Comparison of ENCODE assay signal across 17 mouse cellular contexts in the genomic region with DNA sequence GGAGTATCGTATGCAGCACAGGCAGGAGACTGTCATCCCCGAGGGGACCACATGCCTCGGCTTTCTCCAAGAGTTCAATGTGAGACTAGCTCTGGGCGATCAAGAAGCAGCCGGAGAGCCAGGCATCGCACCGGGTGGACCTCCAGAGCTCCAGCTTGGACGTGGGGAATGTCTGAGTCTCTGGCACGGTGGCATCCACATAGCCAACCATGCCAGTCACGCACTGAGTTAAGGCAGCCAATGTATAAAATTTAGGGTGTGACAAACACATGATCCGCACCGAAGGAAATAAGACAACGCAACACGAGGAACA. TPM values are rescaled to one million over a fixed set of nuclear protein-coding genes. Genes with fewer than 3 reads are reported as not detected.
DNase-seq lines count a peak whose midpoint lies in the region; ATAC-seq and TF ChIP-seq lines count a peak whose summit lies in the region.
"Had no signal": no experiment of that assay in that cellular context is flagged by ENCODE, and none has a peak within 500 bp of the region (broad histone marks: within the 10 kb centered on the region; RNA-seq: fewer than 3 reads in every experiment).

No protein-coding gene starts in this region.

- no peaks in the 10 kb centered on the region for H3K9me3 ChIP-seq in hindbrain, postnatal 0 days (ENCODE audit: low read length)
- no peaks in the 10 kb centered on the region for H3K9me3 ChIP-seq in hindbrain, embryonic 11.5 days (ENCODE audit: control insufficient read depth, low read length)
- H3K9me3 ChIP-seq: embryonic facial prominence, embryonic 13.5 days; forebrain, embryonic 12.5 days; forebrain, embryonic 15.5 days; G1E; hindbrain, embryonic 13.5 days had no signal

- TF ChIP-seq CTCF in hindbrain, postnatal 0 days (IDR thresholded peaks at IDR 0.05; ENCODE audit: low read depth) = no peak

- ATAC-seq in hindbrain, postnatal 0 days = no peak
- ATAC-seq in hindbrain, embryonic 11.5 days (ENCODE audit: low FRiP score) = no peak
- ATAC-seq: forebrain, embryonic 15.5 days; inflammation-experienced regulatory T-cells, adult 6 months; Patski had no signal

- peaks cover 59% of the 10 kb centered on the region for H3K4me1 ChIP-seq in hindbrain, postnatal 0 days (ENCODE audit: insufficient read depth, low read length)
- peaks cover 2% of the 10 kb centered on the region; the same call in 1 of the 2 replicates for H3K4me1 ChIP-seq in hindbrain, embryonic 11.5 days (replicated peaks; ENCODE audit: control insufficient read depth, insufficient read depth, low read length)

- H3K27ac ChIP-seq in hindbrain, postnatal 0 days = peak overlapping the region; percentile 51; the same call in 1 of the 2 replicates
- H3K27ac ChIP-seq in hindbrain, embryonic 11.5 days (ENCODE audit: low read depth, low read length) = no peak overlapping the region
- H3K27ac ChIP-seq: embryonic facial prominence, embryonic 13.5 days; forebrain, embryonic 12.5 days; forebrain, embryonic 15.5 days; hindbrain, embryonic 13.5 days had no signal

- intact Hi-C loops in left cerebral cortex, postnatal 4 days (cut with DNase I) = no loop called here
- intact Hi-C loops in left cerebral cortex, postnatal 25 days (cut with DNase I) = no loop called here

- DNase-seq in cerebellum, postnatal 10 days = peak; percentile 67
- no peak for DNase-seq in cerebellum, adult 9-10 months
- no peak for DNase-seq in hindbrain, postnatal 0 days (ENCODE audit: low spot score)
- no peak for DNase-seq in hindbrain, embryonic 11.5 days (ENCODE audit: low spot score)
- DNase-seq in left cerebral cortex, postnatal 4 days = peak; percentile 44
- no peak for DNase-seq in left cerebral cortex, postnatal 25 days (ENCODE audit: low spot score in 2 of 2)
- DNase-seq in lung, postnatal 10 days = peak; percentile 10
- no peak for DNase-seq in lung, postnatal 14 days

- no peaks in the 10 kb centered on the region for H3K27me3 ChIP-seq in hindbrain, postnatal 0 days (ENCODE audit: insufficient read depth, low read length)
- no peaks in the 10 kb centered on the region for H3K27me3 ChIP-seq in hindbrain, embryonic 11.5 days (ENCODE audit: control insufficient read depth, insufficient read depth, low read length)
- H3K27me3 ChIP-seq: embryonic facial prominence, embryonic 13.5 days; forebrain, embryonic 12.5 days; hindbrain, embryonic 13.5 days; Patski had no signal

- H3K9ac ChIP-seq in hindbrain, postnatal 0 days (replicated peaks; ENCODE audit: low read length) = no peak overlapping the region
- H3K9ac ChIP-seq in hindbrain, embryonic 11.5 days (ENCODE audit: low read depth, low read length) = no peak overlapping the region
- H3K9ac ChIP-seq: embryonic facial prominence, embryonic 13.5 days; forebrain, embryonic 12.5 days; forebrain, embryonic 15.5 days; hindbrain, embryonic 13.5 days had no signal

- H3K4me2 ChIP-seq in hindbrain, postnatal 0 days (ENCODE audit: low read depth, low read length) = no peak overlapping the region
- no peak overlapping the region for H3K4me2 ChIP-seq in hindbrain, embryonic 11.5 days (replicated peaks; ENCODE audit: low read depth, low read length)
- H3K4me2 ChIP-seq: embryonic facial prominence, embryonic 13.5 days; forebrain, embryonic 12.5 days; forebrain, embryonic 15.5 days; heart, embryonic 11.5 days; hindbrain, embryonic 13.5 days had no signal

- H3K36me3 ChIP-seq in hindbrain, postnatal 0 days (ENCODE audit: insufficient read depth, low read length) = no peaks in the 10 kb centered on the region
- H3K36me3 ChIP-seq in hindbrain, embryonic 11.5 days (ENCODE audit: control insufficient read depth, insufficient read depth, low read length) = no peaks in the 10 kb centered on the region
- H3K36me3 ChIP-seq: embryonic facial prominence, embryonic 13.5 days; forebrain, embryonic 12.5 days; forebrain, embryonic 15.5 days; hindbrain, embryonic 13.5 days had no signal

- 70% methylated on average over 14 of the region's 14 CpGs for WGBS in hindbrain, postnatal 0 days
- 91% methylated on average over 14 of the region's 14 CpGs for WGBS in hindbrain, embryonic 11.5 days

- H3K4me3 ChIP-seq in hindbrain, postnatal 0 days (ENCODE audit: low read length) = no peak overlapping the region
- H3K4me3 ChIP-seq in hindbrain, embryonic 11.5 days (ENCODE audit: low read depth, low read length) = no peak overlapping the region
- H3K4me3 ChIP-seq: embryonic facial prominence, embryonic 13.5 days; erythroblast, embryonic 14.5 days; forebrain, embryonic 12.5 days; forebrain, embryonic 15.5 days; hindbrain, embryonic 13.5 days had no signal

RNA-seq across cellular contexts. Expression of a gene that starts 15.9 kb away (rescaled TPM):
- 36.3 and 45.3 TPM in 2 replicates for total RNA-seq in hindbrain, postnatal 0 days (2014; rRNA removed)
- 15.3 and 19.2 TPM in 2 replicates for polyA plus RNA-seq in hindbrain, postnatal 0 days (2015; fragmentation: Nextera tagmentation; extraction: Ambion mirVana)
- polyA plus RNA-seq in hindbrain, embryonic 11.5 days (2014; fragmentation: Nextera tagmentation; extraction: Ambion mirVana) = 13.0 and 16.0 TPM in 2 replicates
- total RNA-seq in left cerebral cortex, postnatal 4 days (2021) = 10 to 100 TPM; 19.1 to 21.3 TPM
- total RNA-seq in left cerebral cortex, postnatal 25 days (2021) = 10 to 100 TPM in 1 of 2 experiments, 1 to 10 TPM in 1; 8.8 to 10.3 TPM

Comparison
In these comparisons a context has a peak if more than half of its experiments do, and no peak if none do; other contexts are left out.
1. DNase-seq: peak in cerebellum, postnatal 10 days (2 of 2), left cerebral cortex, postnatal 4 days (single experiment) and lung, postnatal 10 days (single experiment); none in cerebellum, adult 9-10 months (single experiment), hindbrain, postnatal 0 days (single experiment), hindbrain, embryonic 11.5 days (single experiment), left cerebral cortex, postnatal 25 days (0 of 2) and lung, postnatal 14 days (single experiment).